Mouse (Mus musculus): ENCODE measurements at regions not wholly inside any gene's neighbourhood (a gene's known extent, or its start where the extent isn't known, plus 50 kb on each side); places are given as distances from the start of the nearest gene placed in this dataset.

- no peak overlapping the region for H3K27ac ChIP-seq (ENCODE audit: low read depth, low read length)
Observed at GRCm38 (mm10) chr6:81724601-81725545, 198.6 kb upstream of the Gcfc2 start.

DNA sequence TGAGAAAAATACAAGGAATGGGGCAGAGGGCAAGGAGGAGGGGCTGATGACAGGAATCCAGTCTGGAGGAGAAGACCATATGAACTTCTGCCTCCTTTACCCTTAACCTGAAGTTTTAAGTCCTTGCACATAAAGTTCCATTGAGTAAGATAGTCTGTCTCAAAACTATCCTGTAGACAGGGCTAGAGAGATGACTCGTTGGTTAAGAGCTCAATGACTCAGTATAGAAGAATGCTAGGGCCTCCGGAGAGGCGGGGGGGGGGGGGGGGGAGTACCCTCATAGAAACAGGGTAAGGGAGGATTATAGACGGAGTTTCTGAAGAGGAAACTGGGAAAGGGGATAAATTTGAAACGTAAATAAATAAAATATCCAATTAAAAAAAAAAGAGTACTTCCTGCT, 191.8 kb upstream of the Gcfc2 start:
- H3K4me1 ChIP-seq (replicated peaks; ENCODE audit: control insufficient read depth, insufficient read depth, low read length), result no peaks in the 10 kb centered on the region
- no peaks in the 10 kb centered on the region for H3K9me3 ChIP-seq (ENCODE audit: control insufficient read depth, low read length)
- no peaks in the 10 kb centered on the region for H3K27me3 ChIP-seq (ENCODE audit: control insufficient read depth, insufficient read depth, low read length)
- WGBS, result 78% methylated on average over 5 of the region's 5 CpGs
- ATAC-seq (ENCODE audit: low FRiP score) (no peak), DNase-seq (ENCODE audit: low spot score) (no peak)
- no peak overlapping the region for H3K4me3 ChIP-seq (ENCODE audit: low read depth, low read length)
- H3K27ac ChIP-seq (ENCODE audit: low read depth, low read length), result no peak overlapping the region
- no peak overlapping the region for H3K4me2 ChIP-seq (replicated peaks; ENCODE audit: low read depth, low read length)
- H3K36me3 ChIP-seq (ENCODE audit: control insufficient read depth, insufficient read depth, low read length), result no peaks in the 10 kb centered on the region
- H3K9ac ChIP-seq (ENCODE audit: low read depth, low read length), result no peak overlapping the region

More at GRCm38 (mm10) chr6:81724601-81725545, 198.6 kb upstream of the Gcfc2 start:
- H3K9ac ChIP-seq (ENCODE audit: low read depth, low read length), result no peak overlapping the region
- H3K4me1 ChIP-seq (replicated peaks; ENCODE audit: control insufficient read depth, insufficient read depth, low read length), result no peaks in the 10 kb centered on the region
- no peaks in the 10 kb centered on the region for H3K9me3 ChIP-seq (ENCODE audit: control insufficient read depth, low read length)
- ATAC-seq (ENCODE audit: low FRiP score), result peak; percentile 84
- no peaks in the 10 kb centered on the region for H3K27me3 ChIP-seq (ENCODE audit: control insufficient read depth, insufficient read depth, low read length)
- 62% methylated on average over 4 of the region's 4 CpGs for WGBS
- no peaks in the 10 kb centered on the region for H3K36me3 ChIP-seq (ENCODE audit: control insufficient read depth, insufficient read depth, low read length)
- H3K4me3 ChIP-seq (ENCODE audit: low read depth, low read length), result no peak overlapping the region
- no peak overlapping the region for H3K4me2 ChIP-seq (replicated peaks; ENCODE audit: low read depth, low read length)
- no peak for DNase-seq (ENCODE audit: low spot score)

- no peak overlapping the region for H3K4me2 ChIP-seq (replicated peaks; ENCODE audit: low read depth, low read length)
- H3K36me3 ChIP-seq (ENCODE audit: control insufficient read depth, insufficient read depth, low read length), result no peaks in the 10 kb centered on the region
- H3K27me3 ChIP-seq (ENCODE audit: control insufficient read depth, insufficient read depth, low read length), result no peaks in the 10 kb centered on the region
- H3K27ac ChIP-seq (ENCODE audit: low read depth, low read length), result no peak overlapping the region
- ATAC-seq (ENCODE audit: low FRiP score), result no peak
- H3K4me3 ChIP-seq (ENCODE audit: low read depth, low read length), result no peak overlapping the region
- H3K9ac ChIP-seq (ENCODE audit: low read depth, low read length), result no peak overlapping the region
- no peak for DNase-seq (ENCODE audit: low spot score)
- no peaks in the 10 kb centered on the region for H3K4me1 ChIP-seq (replicated peaks; ENCODE audit: control insufficient read depth, insufficient read depth, low read length)
- WGBS, result 83% methylated on average over 3 of the region's 3 CpGs
- H3K9me3 ChIP-seq (ENCODE audit: control insufficient read depth, low read length), result no peaks in the 10 kb centered on the region
Observed at GRCm38 (mm10) chr6:81733527-81733926, 189.9 kb upstream of the Gcfc2 start.

DNA sequence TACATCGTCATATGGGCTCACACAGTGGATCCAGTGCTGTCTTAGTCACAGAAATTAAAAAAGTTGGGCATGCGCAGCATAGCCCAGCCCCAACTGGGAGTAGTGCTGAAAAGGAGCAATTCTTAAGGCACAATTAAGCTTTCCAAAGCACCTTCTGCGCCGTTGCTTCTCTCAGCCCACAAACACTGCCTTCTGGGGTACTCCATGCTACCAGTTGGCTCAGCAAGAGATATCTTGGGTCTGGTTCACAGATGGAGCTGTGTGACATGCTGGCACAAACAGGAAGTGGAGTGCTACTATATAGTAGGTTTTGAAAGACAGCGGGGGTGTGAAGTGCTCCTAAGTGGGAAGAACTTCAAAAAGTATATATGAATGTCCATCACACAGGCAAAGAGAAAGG, 185.0 kb upstream of the Gcfc2 start:
- WGBS, result 92% methylated on average over 5 of the region's 5 CpGs

DNA sequence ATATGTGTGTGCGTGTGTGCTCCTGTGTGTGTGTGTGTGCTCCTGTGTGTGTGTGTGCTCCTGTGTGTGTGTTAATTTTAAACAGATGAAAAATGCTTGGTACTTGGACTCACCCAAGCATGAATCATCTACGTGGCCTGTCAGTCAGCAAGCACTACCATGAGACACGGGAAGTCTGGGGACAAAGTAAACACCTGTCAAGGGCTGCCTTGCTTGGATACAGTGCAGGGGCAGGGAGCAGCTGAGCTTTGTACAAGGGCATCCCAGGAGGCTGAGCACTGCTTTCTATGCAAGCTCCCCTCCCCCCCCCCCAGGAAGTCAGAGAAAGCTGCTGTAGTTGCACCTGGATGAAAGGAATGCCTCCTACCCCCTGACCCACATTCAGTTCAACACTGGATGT, 173.8 kb upstream of the Gcfc2 start:
- 61% methylated on average over 3 of the region's 3 CpGs for WGBS

More for the DNA sequence above, 185.0 kb upstream of the Gcfc2 start:
- ATAC-seq (ENCODE audit: low FRiP score) (no peak), DNase-seq (ENCODE audit: low spot score) (no peak)
- Histone ChIP-seq H3K27me3 (ENCODE audit: control insufficient read depth, insufficient read depth, low read length) (no peaks in the 10 kb centered on the region), H3K9me3 (ENCODE audit: control insufficient read depth, low read length) (no peaks in the 10 kb centered on the region), H3K36me3 (ENCODE audit: control insufficient read depth, insufficient read depth, low read length) (no peaks in the 10 kb centered on the region), H3K4me1 (replicated peaks; ENCODE audit: control insufficient read depth, insufficient read depth, low read length) (no peaks in the 10 kb centered on the region), H3K4me3 (ENCODE audit: low read depth, low read length) (no peak overlapping the region), H3K9ac (ENCODE audit: low read depth, low read length) (no peak overlapping the region), H3K4me2 (replicated peaks; ENCODE audit: low read depth, low read length) (no peak overlapping the region), H3K27ac (ENCODE audit: low read depth, low read length) (no peak overlapping the region)

GRCm38 (mm10) chr6:81751631-81752030, 171.8 kb upstream of the Gcfc2 start:
- Histone ChIP-seq H3K27me3 (ENCODE audit: control insufficient read depth, insufficient read depth, low read length) (no peaks in the 10 kb centered on the region), H3K27ac (ENCODE audit: low read depth, low read length) (no peak overlapping the region), H3K9me3 (ENCODE audit: control insufficient read depth, low read length) (no peaks in the 10 kb centered on the region), H3K4me3 (ENCODE audit: low read depth, low read length) (no peak overlapping the region), H3K36me3 (ENCODE audit: control insufficient read depth, insufficient read depth, low read length) (no peaks in the 10 kb centered on the region), H3K4me2 (replicated peaks; ENCODE audit: low read depth, low read length) (no peak overlapping the region), H3K9ac (ENCODE audit: low read depth, low read length) (no peak overlapping the region), H3K4me1 (replicated peaks; ENCODE audit: control insufficient read depth, insufficient read depth, low read length) (no peaks in the 10 kb centered on the region)
- 91% methylated on average over 5 of the region's 5 CpGs for WGBS
- DNase-seq (ENCODE audit: low spot score) (no peak), ATAC-seq (ENCODE audit: low FRiP score) (no peak)

More for the DNA sequence above, 173.8 kb upstream of the Gcfc2 start:
- H3K4me2 ChIP-seq (replicated peaks; ENCODE audit: low read depth, low read length), result no peak overlapping the region
- no peak for DNase-seq (ENCODE audit: low spot score)
- no peaks in the 10 kb centered on the region for H3K9me3 ChIP-seq (ENCODE audit: control insufficient read depth, low read length)
- H3K27me3 ChIP-seq (ENCODE audit: control insufficient read depth, insufficient read depth, low read length), result no peaks in the 10 kb centered on the region
- H3K4me3 ChIP-seq (ENCODE audit: low read depth, low read length), result no peak overlapping the region
- ATAC-seq (ENCODE audit: low FRiP score), result peak; percentile 65
- H3K4me1 ChIP-seq (replicated peaks; ENCODE audit: control insufficient read depth, insufficient read depth, low read length), result no peaks in the 10 kb centered on the region
- no peak overlapping the region for H3K27ac ChIP-seq (ENCODE audit: low read depth, low read length)
- no peak overlapping the region for H3K9ac ChIP-seq (ENCODE audit: low read depth, low read length)
- no peaks in the 10 kb centered on the region for H3K36me3 ChIP-seq (ENCODE audit: control insufficient read depth, insufficient read depth, low read length)

DNA sequence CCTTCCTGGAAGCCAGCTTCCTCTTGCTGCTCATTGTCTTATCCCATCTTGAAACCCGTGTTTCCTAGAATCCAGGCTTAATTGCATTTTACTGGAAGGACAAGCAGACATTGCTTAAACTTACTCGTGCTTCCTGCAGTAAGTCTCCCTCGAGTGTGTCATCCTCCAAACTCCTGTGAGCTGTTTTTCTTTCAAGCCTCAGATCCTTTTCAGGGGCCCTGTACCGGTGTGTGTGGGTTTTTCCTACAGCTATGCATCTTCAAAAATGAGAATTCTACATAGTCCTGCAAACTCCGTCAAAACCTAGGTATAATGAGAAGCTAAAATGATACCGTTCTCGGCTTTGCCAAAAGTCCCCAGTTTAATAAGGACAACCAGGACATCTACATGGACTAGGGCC, 167.2 kb upstream of the Gcfc2 start:
- Histone ChIP-seq H3K36me3 (ENCODE audit: control insufficient read depth, insufficient read depth, low read length) (no peaks in the 10 kb centered on the region), H3K4me1 (replicated peaks; ENCODE audit: control insufficient read depth, insufficient read depth, low read length) (no peaks in the 10 kb centered on the region), H3K9ac (ENCODE audit: low read depth, low read length) (no peak overlapping the region), H3K4me3 (ENCODE audit: low read depth, low read length) (no peak overlapping the region), H3K4me2 (replicated peaks; ENCODE audit: low read depth, low read length) (no peak overlapping the region), H3K9me3 (ENCODE audit: control insufficient read depth, low read length) (no peaks in the 10 kb centered on the region), H3K27ac (ENCODE audit: low read depth, low read length) (no peak overlapping the region), H3K27me3 (ENCODE audit: control insufficient read depth, insufficient read depth, low read length) (no peaks in the 10 kb centered on the region)
- ATAC-seq (ENCODE audit: low FRiP score) (no peak), DNase-seq (ENCODE audit: low spot score) (no peak)
- WGBS, result 84% methylated on average over 7 of the region's 7 CpGs

DNA sequence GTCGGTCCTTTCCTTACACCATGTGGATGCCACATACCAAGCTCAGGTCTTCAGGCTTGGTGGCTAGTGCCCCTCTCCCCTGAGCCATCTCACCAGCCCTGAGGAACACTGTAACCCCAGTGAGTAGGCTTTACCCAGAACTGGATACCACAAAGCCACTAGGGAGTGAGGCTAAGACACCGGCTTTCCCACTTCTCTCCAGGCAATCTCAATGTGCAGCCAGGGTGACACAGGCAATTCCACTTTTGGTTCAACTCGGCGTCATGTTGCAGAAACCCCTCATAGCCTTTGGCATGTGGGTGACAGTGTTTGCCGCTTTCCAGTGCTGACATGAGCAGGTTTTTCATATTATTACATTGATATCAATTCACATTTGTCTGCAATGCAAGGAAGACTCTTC, 164.6 kb upstream of the Gcfc2 start:
- Histone ChIP-seq H3K27ac (ENCODE audit: low read depth, low read length) (no peak overlapping the region), H3K36me3 (ENCODE audit: control insufficient read depth, insufficient read depth, low read length) (no peaks in the 10 kb centered on the region), H3K4me3 (ENCODE audit: low read depth, low read length) (no peak overlapping the region), H3K27me3 (ENCODE audit: control insufficient read depth, insufficient read depth, low read length) (no peaks in the 10 kb centered on the region), H3K4me2 (replicated peaks; ENCODE audit: low read depth, low read length) (no peak overlapping the region), H3K4me1 (replicated peaks; ENCODE audit: control insufficient read depth, insufficient read depth, low read length) (no peaks in the 10 kb centered on the region), H3K9ac (ENCODE audit: low read depth, low read length) (no peak overlapping the region), H3K9me3 (ENCODE audit: control insufficient read depth, low read length) (no peaks in the 10 kb centered on the region)
- 95% methylated on average over 5 of the region's 5 CpGs for WGBS
- ATAC-seq (ENCODE audit: low FRiP score) (no peak), DNase-seq (ENCODE audit: low spot score) (no peak)

DNA sequence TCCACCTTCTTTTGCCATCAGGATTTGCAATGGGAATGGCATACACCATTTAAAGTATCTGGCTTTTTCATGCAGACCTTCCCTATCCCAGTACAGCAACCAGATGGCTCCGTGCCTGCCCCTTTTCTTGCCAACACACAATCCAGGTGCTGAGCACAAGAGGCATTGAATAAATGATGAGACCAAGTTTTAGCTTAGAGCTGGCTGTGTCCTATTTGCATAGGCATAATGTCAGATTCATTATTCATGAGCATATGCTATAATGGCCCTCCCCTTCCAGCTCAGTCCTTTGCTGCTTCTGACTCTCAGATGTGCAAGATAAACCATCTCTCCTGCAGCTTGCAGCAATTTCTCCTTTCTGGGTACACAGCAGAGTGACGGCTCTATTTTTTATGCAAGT, 163.3 kb upstream of the Gcfc2 start:
- WGBS, result 76% methylated on average over 2 of the region's 2 CpGs
- Histone ChIP-seq H3K4me1 (replicated peaks; ENCODE audit: control insufficient read depth, insufficient read depth, low read length) (no peaks in the 10 kb centered on the region), H3K36me3 (ENCODE audit: control insufficient read depth, insufficient read depth, low read length) (no peaks in the 10 kb centered on the region), H3K4me3 (ENCODE audit: low read depth, low read length) (no peak overlapping the region), H3K27ac (ENCODE audit: low read depth, low read length) (no peak overlapping the region), H3K27me3 (ENCODE audit: control insufficient read depth, insufficient read depth, low read length) (no peaks in the 10 kb centered on the region), H3K9ac (ENCODE audit: low read depth, low read length) (no peak overlapping the region), H3K9me3 (ENCODE audit: control insufficient read depth, low read length) (no peaks in the 10 kb centered on the region), H3K4me2 (replicated peaks; ENCODE audit: low read depth, low read length) (no peak overlapping the region)
- peak; percentile 75 for ATAC-seq (ENCODE audit: low FRiP score)
- no peak for DNase-seq (ENCODE audit: low spot score)

All from hindbrain, embryonic 11.5 days (tissue).